Mouse (Mus musculus) lung, embryonic 15.5 days (tissue): ENCODE measurements around the gene Grin2a. TPM values are rescaled to one million over a fixed set of nuclear protein-coding genes. Genes with fewer than 3 reads are reported as not detected.

ENCODE experiments used
- ATAC-seq: fragments of 200-750 bp; cut with Nextera tagmentation; 2 replicates; pipeline ENCODE4 v1.8.0; 2017; ENCODE audit warnings: moderate number of reproducible peaks, borderline replicate concordance; ENCODE audit not compliant: low FRiP score, low TSS enrichment; ENCODE audit errors: extremely low read depth
- H3K27ac ChIP-seq: fragments of 300-500 bp; sonication (generic); 2 replicates; pipeline ENCODE4 v1.5.1; 2015; ENCODE audit warnings: moderate library complexity, mild to moderate bottlenecking, inconsistent platforms
- H3K27me3 ChIP-seq: fragments of 300-500 bp; sonication (generic); 2 replicates; pipeline ENCODE4 v1.6.1; 2015; ENCODE audit warnings: inconsistent platforms
- H3K36me3 ChIP-seq: fragments of 300-500 bp; sonication (generic); 2 replicates; pipeline ENCODE4 v1.6.1; 2015; ENCODE audit warnings: inconsistent platforms
- H3K4me1 ChIP-seq: fragments of 300-500 bp; sonication (generic); 2 replicates; pipeline ENCODE4 v1.6.1; 2015; ENCODE audit warnings: inconsistent platforms
- H3K4me2 ChIP-seq: fragments of 300-500 bp; sonication (generic); 2 replicates; pipeline ENCODE4 v1.6.1; 2015; ENCODE audit warnings: inconsistent platforms, mild to moderate bottlenecking, moderate library complexity
- H3K4me3 ChIP-seq: fragments of 300-500 bp; sonication (generic); 2 replicates; pipeline ENCODE4 v1.5.1; 2015; ENCODE audit warnings: mild to moderate bottlenecking, inconsistent platforms
- H3K9ac ChIP-seq: fragments of 300-500 bp; sonication (generic); 2 replicates; pipeline ENCODE4 v1.6.1; 2015; ENCODE audit warnings: inconsistent platforms
- H3K9me3 ChIP-seq: fragments of 300-500 bp; sonication (generic); 2 replicates; pipeline ENCODE4 v1.6.1; 2016; ENCODE audit warnings: inconsistent platforms
- WGBS: fragments of 180-500 bp; shearing (Covaris S2); methylation state at CpG from one replicate; pipeline ENCODE4 v1.1.7; 2015; 5-methylcytosine and 5-hydroxymethylcytosine counted together
- polyA plus RNA-seq: library from polyadenylated mRNA; unstranded; fragments of >200 nt; fragmentation: Nextera tagmentation; extraction: Ambion mirVana; gene quantifications from 2 replicates; pipeline ENCODE4 v1.2.1, GENCODE M21; 2015

Gene Grin2a
- polyA plus RNA-seq, 1 experiment from 2014 or later: 0.41 TPM

- H3K4me1 ChIP-seq: no peaks in the 10 kb centered on the region
- no peak overlapping the region for H3K9ac ChIP-seq
- H3K4me3 ChIP-seq: no peak overlapping the region
- no peaks in the 10 kb centered on the region for H3K27me3 ChIP-seq
- no peak overlapping the region for H3K4me2 ChIP-seq
- 42% methylated on average over 3 of the region's 3 CpGs for WGBS
- H3K36me3 ChIP-seq: no peaks in the 10 kb centered on the region
- H3K27ac ChIP-seq: no peak overlapping the region
- no peaks in the 10 kb centered on the region for H3K9me3 ChIP-seq
- no peak for ATAC-seq
These were observed 153.9 kb downstream of the Grin2a start for GRCm38 (mm10) chr16:9841496-9841895.

- H3K27ac ChIP-seq: no peak overlapping the region
- H3K4me1 ChIP-seq: no peaks in the 10 kb centered on the region
- H3K36me3 ChIP-seq: no peaks in the 10 kb centered on the region
- 39% methylated on average over 8 of the region's 8 CpGs for WGBS
- H3K27me3 ChIP-seq: no peaks in the 10 kb centered on the region
- H3K9me3 ChIP-seq: no peaks in the 10 kb centered on the region
- H3K9ac ChIP-seq: no peak overlapping the region
- no peak overlapping the region for H3K4me2 ChIP-seq
- H3K4me3 ChIP-seq: no peak overlapping the region
- ATAC-seq: no peak
These were observed 158.8 kb downstream of the Grin2a start for GRCm38 (mm10) chr16:9836542-9836941.

- Histone ChIP-seq H3K9me3 (no peaks in the 10 kb centered on the region), H3K4me2 (no peak overlapping the region), H3K9ac (no peak overlapping the region), H3K36me3 (no peaks in the 10 kb centered on the region), H3K27ac (no peak overlapping the region), H3K4me3 (no peak overlapping the region), H3K4me1 (no peaks in the 10 kb centered on the region), H3K27me3 (no peaks in the 10 kb centered on the region)
- 83% methylated on average over 2 of the region's 2 CpGs for WGBS
- no peak for ATAC-seq
These were observed 161.1 kb downstream of the Grin2a start for GRCm38 (mm10) chr16:9834236-9834635.

- Histone ChIP-seq H3K36me3 (no peaks in the 10 kb centered on the region), H3K4me3 (no peak overlapping the region), H3K4me1 (no peaks in the 10 kb centered on the region), H3K27me3 (no peaks in the 10 kb centered on the region), H3K9me3 (no peaks in the 10 kb centered on the region), H3K4me2 (no peak overlapping the region), H3K9ac (no peak overlapping the region), H3K27ac (no peak overlapping the region)
- WGBS: 70% methylated on average over 2 of the region's 2 CpGs
- no peak for ATAC-seq
These were observed 170.3 kb downstream of the Grin2a start for GRCm38 (mm10) chr16:9825110-9825483.

GRCm38 (mm10) chr16:9824436-9825109, 170.8 kb downstream of the Grin2a start:
- H3K9ac ChIP-seq: no peak overlapping the region
- no peak overlapping the region for H3K4me3 ChIP-seq
- no peak overlapping the region for H3K4me2 ChIP-seq
- H3K36me3 ChIP-seq: no peaks in the 10 kb centered on the region
- no peaks in the 10 kb centered on the region for H3K27me3 ChIP-seq
- H3K9me3 ChIP-seq: no peaks in the 10 kb centered on the region
- H3K27ac ChIP-seq: no peak overlapping the region
- H3K4me1 ChIP-seq: no peaks in the 10 kb centered on the region
- WGBS: 80% methylated on average over 4 of the region's 4 CpGs
- ATAC-seq: no peak

- Histone ChIP-seq H3K4me2 (no peak overlapping the region), H3K4me3 (no peak overlapping the region), H3K9ac (no peak overlapping the region), H3K27ac (no peak overlapping the region), H3K27me3 (no peaks in the 10 kb centered on the region), H3K4me1 (no peaks in the 10 kb centered on the region), H3K36me3 (no peaks in the 10 kb centered on the region), H3K9me3 (no peaks in the 10 kb centered on the region)
- no peak for ATAC-seq
These were observed 171.7 kb downstream of the Grin2a start for GRCm38 (mm10) chr16:9823686-9824085.

GRCm38 (mm10) chr16:9819508-9819907, 175.9 kb downstream of the Grin2a start:
- H3K27ac ChIP-seq: no peak overlapping the region
- no peak for ATAC-seq
- H3K4me1 ChIP-seq: no peaks in the 10 kb centered on the region
- WGBS: 58% methylated on average over 3 of the region's 3 CpGs
- H3K4me3 ChIP-seq: no peak overlapping the region
- H3K4me2 ChIP-seq: no peak overlapping the region
- no peaks in the 10 kb centered on the region for H3K9me3 ChIP-seq
- no peaks in the 10 kb centered on the region for H3K36me3 ChIP-seq
- no peaks in the 10 kb centered on the region for H3K27me3 ChIP-seq
- no peak overlapping the region for H3K9ac ChIP-seq

- H3K9me3 ChIP-seq: no peaks in the 10 kb centered on the region
- no peak overlapping the region for H3K9ac ChIP-seq
- H3K36me3 ChIP-seq: no peaks in the 10 kb centered on the region
- no peaks in the 10 kb centered on the region for H3K27me3 ChIP-seq
- no peak overlapping the region for H3K4me2 ChIP-seq
- 80% methylated on average over 8 of the region's 8 CpGs for WGBS
- H3K27ac ChIP-seq: no peak overlapping the region
- H3K4me3 ChIP-seq: no peak overlapping the region
- no peak for ATAC-seq
- H3K4me1 ChIP-seq: no peaks in the 10 kb centered on the region
These were observed 194.0 kb downstream of the Grin2a start for GRCm38 (mm10) chr16:9801338-9801737.

GRCm38 (mm10) chr16:9800221-9800620, 195.1 kb downstream of the Grin2a start:
- Histone ChIP-seq H3K4me2 (no peak overlapping the region), H3K9me3 (no peaks in the 10 kb centered on the region), H3K27ac (no peak overlapping the region), H3K9ac (no peak overlapping the region), H3K4me3 (no peak overlapping the region), H3K4me1 (no peaks in the 10 kb centered on the region), H3K36me3 (no peaks in the 10 kb centered on the region), H3K27me3 (no peaks in the 10 kb centered on the region)
- 15% methylated on average over 1 of the region's 1 CpGs for WGBS
- no peak for ATAC-seq

- Histone ChIP-seq H3K9me3 (no peaks in the 10 kb centered on the region), H3K4me1 (no peaks in the 10 kb centered on the region), H3K36me3 (no peaks in the 10 kb centered on the region), H3K4me2 (no peak overlapping the region), H3K27me3 (no peaks in the 10 kb centered on the region), H3K9ac (no peak overlapping the region), H3K27ac (no peak overlapping the region), H3K4me3 (no peak overlapping the region)
- ATAC-seq: no peak
- 86% methylated on average over 2 of the region's 2 CpGs for WGBS
These were observed 202.4 kb downstream of the Grin2a start for GRCm38 (mm10) chr16:9792976-9793375.

- H3K27me3 ChIP-seq: no peaks in the 10 kb centered on the region
- H3K9ac ChIP-seq: no peak overlapping the region
- ATAC-seq: no peak
- H3K9me3 ChIP-seq: no peaks in the 10 kb centered on the region
- no peaks in the 10 kb centered on the region for H3K4me1 ChIP-seq
- 61% methylated on average over 1 of the region's 1 CpGs for WGBS
- H3K4me2 ChIP-seq: no peak overlapping the region
- H3K27ac ChIP-seq: no peak overlapping the region
- no peak overlapping the region for H3K4me3 ChIP-seq
- no peaks in the 10 kb centered on the region for H3K36me3 ChIP-seq
These were observed 209.1 kb downstream of the Grin2a start for GRCm38 (mm10) chr16:9786261-9786660.

GRCm38 (mm10) chr16:9785821-9786220, 209.5 kb downstream of the Grin2a start:
- no peak overlapping the region for H3K27ac ChIP-seq
- H3K4me2 ChIP-seq: no peak overlapping the region
- H3K9me3 ChIP-seq: no peaks in the 10 kb centered on the region
- no peak overlapping the region for H3K9ac ChIP-seq
- no peaks in the 10 kb centered on the region for H3K36me3 ChIP-seq
- H3K27me3 ChIP-seq: no peaks in the 10 kb centered on the region
- H3K4me3 ChIP-seq: no peak overlapping the region
- no peak for ATAC-seq
- 79% methylated on average over 4 of the region's 4 CpGs for WGBS
- no peaks in the 10 kb centered on the region for H3K4me1 ChIP-seq

- Histone ChIP-seq H3K4me3 (no peak overlapping the region), H3K4me1 (peaks cover 3% of the 10 kb centered on the region; the same call in 1 of the 2 replicates), H3K27ac (no peak overlapping the region), H3K9me3 (no peaks in the 10 kb centered on the region), H3K36me3 (no peaks in the 10 kb centered on the region), H3K9ac (no peak overlapping the region), H3K27me3 (no peaks in the 10 kb centered on the region), H3K4me2 (no peak overlapping the region)
- 45% methylated on average over 1 of the region's 1 CpGs for WGBS
- no peak for ATAC-seq
These were observed 226.4 kb downstream of the Grin2a start for GRCm38 (mm10) chr16:9768981-9769380.
